Mouse (Mus musculus) cerebellum, adult 18-20 months (tissue): Measurements from ENCODE around the gene Atxn7l1.

Experiments used
- DNase-seq, 2 experiments: peaks; one replicate each; pipeline ENCODE4 v3.0.0; 2021

Gene Atxn7l1

DNA sequence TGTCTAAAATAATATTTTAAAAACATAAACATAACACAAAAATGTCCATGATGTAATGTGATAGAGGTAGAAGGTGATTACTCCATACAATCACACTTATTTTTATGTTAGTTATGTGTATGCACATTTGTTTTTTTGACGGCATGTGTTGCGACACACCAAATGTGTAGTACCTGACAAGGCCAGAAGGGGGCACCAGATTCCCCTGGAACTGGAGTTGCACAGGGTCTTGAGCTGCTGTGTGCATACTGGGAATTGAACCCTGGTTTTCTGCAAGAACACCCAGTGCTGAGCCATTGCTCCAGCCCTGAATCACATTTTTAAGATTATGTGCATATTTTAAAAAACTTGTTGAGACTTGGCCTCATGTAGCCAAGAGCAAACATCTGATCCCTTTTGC is 133.3 kb downstream of the Atxn7l1 start:
- DNase-seq = peak; percentile 63 to 65

DNA sequence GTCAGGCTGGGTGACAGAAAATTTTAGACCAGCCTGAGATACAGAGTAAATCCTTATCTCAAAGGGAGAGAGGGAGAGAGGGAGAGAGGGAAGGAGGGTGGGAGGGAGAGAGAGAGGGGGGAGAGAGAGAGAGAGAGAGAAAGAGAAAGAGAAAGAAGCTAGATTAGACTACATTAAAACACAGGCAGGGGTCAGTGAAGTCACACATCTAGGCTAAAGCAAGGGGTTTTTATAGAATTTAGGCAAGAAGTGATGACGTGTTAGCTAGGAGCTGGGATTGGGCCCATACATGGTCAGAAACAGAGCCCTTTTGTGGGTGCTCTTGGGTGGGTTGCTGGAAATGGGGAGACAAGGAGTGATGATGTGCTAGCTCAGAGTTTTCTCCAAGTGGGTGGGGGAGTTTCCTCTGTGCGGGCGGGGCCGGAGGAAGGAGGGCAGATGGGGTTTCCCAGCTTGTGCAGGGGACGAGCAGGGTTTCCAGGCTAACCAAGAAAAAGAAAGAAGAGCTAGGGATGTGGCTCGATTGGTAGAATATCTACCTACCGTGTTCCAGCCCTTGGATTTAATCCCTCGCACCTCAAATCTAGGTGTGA is 136.9 kb downstream of the Atxn7l1 start:
- no peak for DNase-seq

DNA sequence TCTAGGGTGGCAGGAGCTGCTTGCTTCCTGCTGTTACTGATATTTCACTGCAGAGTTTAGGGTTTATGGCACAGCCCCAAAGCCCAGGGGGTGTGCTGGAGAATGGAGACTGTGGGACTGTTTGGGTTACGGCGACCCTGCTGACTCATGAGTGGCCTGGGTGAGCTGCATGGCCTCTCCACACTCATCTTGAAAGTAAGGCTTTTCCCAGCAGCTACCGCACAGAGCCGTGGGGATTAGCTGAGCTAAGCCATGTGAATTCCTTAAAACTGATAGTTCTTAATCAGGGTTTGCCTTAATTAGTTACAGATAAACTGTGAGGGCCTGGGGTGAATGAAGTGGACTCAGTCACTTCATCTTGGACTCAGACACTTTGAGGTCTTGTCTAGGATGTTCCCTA is 137.9 kb downstream of the Atxn7l1 start:
- no peak for DNase-seq

DNA sequence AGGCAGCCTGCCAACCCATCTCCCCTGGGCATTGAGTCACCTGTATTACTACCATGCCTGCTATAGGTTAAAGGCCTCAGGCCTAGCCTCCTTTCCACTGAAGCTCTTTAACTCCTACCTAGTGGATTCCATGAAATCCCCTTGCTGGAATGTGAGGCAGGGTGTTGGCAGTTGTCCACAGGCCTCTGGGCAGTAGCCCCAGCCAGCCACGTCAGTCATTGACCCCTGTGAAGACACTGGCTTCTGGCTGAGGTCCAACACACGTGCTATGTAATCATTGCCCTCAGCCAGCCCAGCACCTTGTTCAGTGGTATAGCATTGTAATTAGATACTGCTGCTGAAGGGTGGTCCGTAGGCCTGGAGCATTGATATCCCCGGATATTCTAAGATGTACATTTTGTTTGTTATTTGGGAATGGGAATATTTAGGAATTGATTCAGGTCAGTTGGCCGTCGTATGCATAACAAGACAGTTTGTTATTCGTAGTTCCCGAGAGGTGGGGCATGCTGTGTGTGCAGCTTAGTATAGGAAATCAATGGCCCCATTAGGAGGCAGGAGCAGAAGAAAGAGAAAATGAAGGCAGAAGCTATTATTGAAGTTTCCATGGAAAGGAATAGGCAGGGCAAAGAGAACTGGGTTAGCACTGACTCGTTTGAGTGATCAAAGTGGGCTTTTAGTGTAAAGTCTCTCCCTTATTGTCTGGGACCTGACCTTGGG is 138.6 kb downstream of the Atxn7l1 start:
- DNase-seq = peak; percentile 9 to 21

DNA sequence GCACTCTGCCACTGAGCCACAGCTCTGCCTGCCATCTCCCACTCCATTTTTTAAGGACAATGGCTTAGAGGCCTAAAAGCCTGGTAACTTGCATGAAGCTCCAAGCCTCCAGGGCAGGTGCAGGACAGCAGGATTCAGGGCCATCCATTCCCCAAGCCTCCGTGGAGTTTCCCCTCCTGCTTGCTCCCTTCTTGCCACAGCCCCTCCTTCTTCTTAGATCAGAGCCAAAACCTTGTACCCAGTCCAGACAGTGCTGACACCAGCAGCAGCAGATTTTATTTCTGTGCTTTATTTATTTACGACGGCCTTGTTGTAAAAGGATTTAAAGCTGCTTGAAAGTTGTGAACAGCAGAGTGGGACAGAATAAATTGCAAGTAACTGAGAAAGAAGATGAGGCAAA is 140.2 kb downstream of the Atxn7l1 start:
- no peak for DNase-seq

DNA sequence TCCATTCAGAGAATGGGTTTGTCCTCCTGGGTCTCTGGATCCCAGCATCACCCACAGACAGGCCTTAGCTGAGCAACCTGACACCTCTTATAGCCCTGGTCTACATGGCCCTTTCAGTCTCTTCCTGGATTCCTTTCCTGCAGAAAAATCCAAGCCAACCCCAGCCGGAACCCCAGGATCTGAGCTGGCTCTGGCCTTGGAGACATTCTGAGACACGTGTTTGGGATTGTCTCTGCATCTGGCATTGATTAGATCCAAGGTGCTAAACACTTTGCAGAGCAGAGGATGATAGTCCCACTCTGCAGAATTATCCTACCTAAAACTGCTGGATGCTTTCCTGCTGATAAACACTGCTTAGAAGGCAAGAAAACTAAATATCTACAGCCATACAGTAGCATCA is 141.3 kb downstream of the Atxn7l1 start:
- DNase-seq = no peak

DNA sequence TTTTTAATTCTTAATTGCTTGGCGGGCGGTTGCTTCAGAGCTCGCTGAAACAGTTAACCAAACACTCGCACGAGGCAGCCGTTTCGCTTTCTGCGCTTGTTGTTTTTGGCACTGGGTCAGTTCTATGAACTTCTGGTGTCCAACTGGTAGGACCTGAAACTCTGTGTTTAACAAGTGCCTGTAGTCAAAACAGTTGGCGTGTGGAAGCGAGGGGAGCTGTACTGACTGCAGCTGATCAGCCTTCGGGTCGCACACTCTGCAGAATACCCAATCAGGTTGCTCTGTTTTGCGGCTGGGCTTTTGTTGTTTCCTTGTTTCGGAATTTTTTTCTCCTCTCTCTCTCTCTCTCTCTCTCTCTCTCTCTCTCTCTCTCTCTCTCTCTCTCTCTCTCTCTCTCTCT is 154.6 kb downstream of the Atxn7l1 start:
- peak; percentile 31 to 43 for DNase-seq

DNA sequence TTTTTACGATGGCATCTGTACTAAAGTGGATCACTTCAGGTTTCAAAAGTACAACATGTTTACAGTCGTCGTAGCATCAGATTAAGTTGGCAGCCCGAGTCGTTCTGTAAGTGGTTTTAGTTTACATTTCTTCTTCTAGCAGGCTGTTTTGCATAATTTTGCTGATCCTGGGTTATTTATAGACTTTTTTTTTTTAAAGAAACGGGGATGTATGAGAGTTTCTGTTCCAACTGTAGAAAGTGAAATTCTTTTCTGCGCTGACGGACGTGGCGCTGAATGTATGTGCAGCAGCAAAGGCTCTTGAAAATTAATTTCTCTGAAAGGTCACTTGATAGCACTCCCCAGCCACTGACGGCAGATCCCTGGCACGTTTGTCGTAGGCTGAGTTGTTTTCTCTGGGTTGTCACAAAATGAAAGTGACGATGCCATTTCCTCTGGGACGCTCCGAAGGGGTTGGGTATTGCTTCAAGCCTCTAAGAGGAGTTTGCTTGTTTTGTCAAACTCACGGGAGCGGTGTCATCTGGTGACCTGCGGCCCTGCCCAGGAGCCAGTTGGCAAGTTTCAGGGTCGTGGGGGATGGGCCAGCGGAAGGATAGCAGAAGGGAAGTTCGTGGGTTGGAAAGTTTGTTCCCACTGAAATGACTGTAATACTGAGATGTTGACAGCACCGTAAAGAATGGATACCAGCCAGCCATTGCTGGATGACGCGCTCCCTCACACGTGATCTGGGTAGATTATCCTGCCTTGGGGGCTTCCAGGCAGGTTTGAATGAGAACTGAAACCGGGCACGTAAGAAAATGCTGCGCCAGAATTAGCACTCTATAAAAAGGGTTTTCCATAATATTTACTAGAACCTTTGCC is 155.3 kb downstream of the Atxn7l1 start:
- peak; percentile 48 to 60 for DNase-seq

DNA sequence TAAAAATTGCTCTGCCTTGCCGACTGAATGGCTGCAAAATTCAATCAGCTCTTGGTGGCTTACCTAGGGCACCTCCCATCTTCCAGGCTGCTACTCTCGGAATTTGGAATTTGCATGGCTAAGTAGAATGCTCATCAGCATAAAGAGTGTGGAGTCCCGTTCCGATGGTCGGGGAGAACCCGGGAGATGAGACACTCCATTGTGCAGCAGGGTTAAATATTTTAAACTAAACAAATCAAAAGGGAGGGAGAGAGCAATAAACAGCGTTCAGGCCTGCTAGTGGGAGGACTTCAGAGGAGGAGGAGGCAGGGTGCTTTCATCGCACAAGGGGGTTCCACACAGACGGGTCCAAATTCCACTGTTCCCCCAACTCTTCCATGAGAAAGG is 155.9 kb downstream of the Atxn7l1 start:
- DNase-seq = no peak

DNA sequence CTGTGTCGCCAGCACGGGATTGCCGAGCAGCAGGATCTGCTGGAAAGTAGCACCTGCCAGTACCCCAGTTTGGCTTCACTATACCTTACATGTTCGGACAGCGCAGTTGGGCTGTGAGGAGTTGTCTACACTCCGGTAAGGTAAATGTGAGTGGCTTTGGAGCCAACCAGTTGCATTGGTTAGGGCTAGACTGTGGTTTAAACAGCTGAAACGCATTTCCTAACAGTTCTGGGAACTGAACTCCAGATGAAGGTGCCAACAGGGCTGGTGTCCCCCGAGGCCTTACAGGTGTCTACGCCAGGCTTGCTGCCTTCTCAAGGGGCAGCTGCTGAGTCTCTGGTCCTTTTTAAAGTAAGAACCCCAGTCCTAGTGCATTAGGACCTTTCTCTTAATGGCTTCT is 157.6 kb downstream of the Atxn7l1 start:
- DNase-seq = no peak

DNA sequence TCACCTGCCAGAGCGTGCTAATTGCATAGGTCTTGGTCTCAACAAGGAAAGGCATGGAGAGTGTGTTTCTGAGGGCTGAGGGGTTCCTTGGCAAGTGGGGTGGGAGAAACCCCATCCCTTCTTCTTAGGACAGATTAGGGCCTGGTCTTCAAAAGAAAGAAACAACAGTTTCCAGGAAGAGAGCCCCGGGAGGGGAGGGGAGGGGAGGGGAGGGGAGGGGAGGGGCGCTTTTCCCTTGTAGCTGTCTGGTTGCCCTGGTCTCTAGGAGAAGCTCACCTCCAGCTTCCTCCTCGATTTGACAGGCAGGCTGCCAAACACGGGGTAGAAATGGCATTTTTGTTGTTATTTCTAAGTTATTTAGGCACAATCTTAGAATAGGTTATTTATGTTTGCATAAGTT is 159.0 kb downstream of the Atxn7l1 start:
- DNase-seq = no peak

DNA sequence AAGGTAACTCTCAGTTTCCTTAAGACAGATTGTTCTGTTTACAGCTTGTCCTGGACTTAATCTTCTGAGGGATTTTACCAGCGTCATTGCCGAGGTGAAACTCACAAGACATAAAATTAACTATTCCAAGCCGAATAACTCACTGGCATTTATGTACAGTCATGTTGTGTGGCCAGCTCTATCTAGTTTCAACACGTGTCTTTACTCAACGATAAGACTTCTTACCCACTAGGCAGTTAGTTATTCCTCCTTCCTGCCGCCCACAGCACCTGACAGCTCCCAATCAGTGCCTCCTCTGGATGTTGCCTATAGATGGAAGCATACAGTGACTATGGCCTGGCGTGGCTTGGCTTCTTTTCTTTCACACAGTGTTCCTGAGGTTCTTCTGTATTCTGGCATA is 161.2 kb downstream of the Atxn7l1 start:
- no peak for DNase-seq

DNA sequence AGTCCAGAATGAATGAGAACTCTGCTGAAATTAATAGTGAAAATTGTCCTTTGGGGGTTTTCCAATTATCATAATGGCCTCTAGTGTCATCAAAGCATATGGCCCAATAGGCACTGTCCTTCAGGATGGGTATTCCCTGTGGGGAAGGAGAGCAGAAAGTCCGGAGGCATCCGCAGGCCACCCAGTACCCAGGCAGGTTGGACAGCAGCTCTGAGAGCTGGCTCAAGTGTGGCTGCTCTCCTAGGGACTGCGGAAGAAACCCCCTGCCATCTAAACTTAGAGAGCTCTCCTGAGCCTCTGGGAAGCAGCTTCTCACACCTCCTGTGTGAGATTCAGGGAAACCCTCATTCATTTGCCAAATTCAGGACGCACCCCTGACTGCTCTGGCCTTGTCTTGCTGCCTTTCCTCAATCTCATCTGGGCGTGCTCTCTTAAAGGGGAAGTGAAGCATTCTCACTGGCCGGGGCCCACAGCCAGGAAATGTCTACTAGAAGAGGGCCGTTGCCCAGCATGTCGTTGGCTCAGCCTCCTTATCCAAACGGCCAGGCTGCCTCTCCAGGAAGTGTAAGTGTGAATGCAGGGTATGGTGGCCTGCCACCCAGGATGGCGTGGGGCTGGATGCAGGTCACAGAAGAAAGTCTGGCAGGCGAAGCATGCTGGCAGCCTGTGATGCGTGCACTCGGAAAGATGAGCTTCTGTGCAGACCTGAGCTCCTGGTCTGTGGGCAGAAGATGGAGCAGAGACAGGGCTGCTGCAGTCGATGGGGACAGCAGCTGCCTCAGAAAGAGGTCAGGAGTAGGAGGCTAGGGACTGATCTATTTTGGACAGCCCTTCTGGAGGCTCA is 166.6 kb downstream of the Atxn7l1 start:
- peak; percentile 86 to 90 for DNase-seq

DNA sequence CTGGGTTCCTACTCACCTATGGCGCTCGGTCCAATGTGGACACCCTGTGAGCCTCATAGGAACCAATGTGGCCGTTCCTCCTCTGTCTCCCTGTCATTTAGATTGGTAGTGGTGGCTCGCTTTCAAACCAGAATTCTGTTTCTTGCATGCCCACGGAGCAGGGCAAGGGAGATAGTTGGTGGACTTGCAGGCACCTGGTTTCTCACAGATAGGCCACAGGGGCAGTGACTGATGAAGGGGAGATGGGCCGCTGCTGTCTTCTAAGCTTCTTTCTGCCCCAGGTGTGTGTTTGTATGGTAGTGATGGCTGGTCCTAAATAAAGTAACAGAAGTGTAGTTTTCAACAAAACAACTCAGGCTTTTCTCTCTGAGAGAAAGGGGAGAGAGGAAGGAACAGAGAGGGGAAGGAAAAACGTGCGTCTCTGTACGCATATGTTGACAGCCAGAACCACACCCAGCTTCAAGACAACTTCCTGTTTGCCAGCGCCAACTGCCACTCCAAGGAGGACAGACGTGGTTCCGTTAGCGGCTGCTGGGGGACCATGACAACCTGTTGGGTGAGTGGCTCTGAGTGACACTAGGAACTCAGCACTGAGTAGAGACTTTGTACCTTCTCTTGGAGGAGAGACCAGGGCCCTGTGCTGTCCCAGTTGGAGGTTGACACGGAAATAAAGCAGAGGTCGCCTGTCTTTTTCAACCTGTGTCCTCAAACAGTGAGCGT is 167.6 kb downstream of the Atxn7l1 start:
- DNase-seq = no peak

DNA sequence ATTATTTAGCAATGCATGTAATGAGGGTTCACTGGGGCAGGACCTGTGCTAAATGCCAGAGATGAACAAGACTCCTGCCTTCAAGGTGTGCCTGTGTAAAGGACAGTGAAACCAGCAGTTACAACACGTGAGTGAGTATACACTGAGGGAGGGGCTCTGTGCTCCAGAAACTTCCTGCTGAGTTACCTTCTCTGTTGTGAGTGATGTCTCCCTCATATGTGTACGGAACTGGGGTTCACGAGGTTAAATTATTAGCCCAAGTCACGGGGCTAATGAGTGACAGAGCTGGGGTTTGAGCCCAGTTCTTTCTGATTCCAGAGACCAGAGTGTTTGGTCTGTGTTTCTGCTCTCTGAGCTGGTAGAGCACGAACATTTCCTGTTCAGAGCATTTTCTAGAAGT is 168.3 kb downstream of the Atxn7l1 start:
- DNase-seq = no peak

DNA sequence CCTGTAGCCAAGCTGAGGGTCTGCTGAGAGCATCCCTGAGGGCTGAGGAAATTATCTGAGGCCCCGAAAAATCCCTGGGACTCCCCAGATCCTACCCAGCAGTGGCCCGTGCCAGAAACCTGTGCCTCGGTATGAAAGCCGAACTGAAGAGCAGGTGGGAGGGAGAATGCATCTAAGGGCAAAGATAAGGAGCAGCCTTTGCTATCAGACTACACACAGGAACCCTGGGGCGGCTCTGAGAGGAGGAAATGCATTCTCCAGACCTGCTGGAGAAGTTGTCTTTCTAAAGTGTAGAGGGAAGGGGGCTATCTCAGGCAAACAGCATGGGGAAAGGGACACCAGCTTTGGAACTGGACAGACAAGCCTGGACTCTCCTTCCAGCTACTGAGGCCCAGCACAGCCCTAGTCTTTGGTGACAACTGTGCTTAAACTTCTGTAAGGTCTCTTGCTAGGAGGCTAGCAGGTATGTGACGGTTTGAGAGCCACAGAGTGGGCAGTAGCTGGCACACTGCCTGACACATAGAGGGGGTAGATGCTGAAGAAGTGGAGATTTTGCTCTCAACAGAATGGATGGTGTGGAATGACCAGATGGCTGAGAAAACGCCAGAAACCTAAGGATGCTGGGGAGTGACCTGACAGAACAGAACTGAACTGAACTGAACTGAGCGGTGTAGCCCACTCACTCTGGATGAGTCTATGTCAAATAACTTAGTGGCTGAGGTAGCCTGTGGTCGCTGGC is 170.5 kb downstream of the Atxn7l1 start:
- no peak for DNase-seq

DNA sequence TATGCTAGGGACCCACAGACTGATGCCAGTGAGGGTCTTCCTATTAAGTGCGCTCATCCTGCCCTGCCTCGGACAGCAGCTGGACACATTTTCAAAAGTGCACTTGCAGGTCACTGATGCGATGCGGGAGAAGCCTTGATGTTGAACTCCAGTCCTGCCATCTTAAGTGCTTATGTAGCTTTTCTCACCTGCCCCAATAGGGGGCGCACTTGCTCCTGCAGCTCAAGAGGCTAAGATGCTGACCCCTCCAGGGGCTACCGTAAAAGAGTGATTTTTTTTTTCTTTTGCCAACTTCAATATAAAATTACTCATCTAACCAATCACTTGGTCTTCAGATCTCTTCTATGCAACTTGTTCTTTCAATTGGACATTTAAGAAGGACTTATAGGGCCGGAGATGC is 175.1 kb downstream of the Atxn7l1 start:
- DNase-seq = no peak

DNA sequence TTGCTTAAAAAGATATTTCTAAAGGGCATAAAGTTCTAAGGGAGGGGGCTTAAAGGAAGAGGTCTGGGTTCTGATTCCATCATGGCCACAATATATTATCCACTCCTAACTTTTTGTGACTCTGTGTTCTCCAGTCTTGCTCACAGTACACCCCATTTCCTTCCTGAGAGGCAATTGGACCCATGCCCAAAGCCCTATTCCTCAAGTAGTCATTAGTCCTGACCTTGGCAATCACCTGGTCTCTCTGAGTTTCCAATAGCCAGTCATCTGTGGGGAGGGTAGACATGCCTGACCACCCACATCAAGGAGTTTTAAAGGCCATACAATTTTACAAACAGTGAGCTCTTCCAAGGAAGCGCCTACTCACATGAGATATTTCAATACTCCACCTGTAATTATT is 176.3 kb downstream of the Atxn7l1 start:
- no peak for DNase-seq

DNA sequence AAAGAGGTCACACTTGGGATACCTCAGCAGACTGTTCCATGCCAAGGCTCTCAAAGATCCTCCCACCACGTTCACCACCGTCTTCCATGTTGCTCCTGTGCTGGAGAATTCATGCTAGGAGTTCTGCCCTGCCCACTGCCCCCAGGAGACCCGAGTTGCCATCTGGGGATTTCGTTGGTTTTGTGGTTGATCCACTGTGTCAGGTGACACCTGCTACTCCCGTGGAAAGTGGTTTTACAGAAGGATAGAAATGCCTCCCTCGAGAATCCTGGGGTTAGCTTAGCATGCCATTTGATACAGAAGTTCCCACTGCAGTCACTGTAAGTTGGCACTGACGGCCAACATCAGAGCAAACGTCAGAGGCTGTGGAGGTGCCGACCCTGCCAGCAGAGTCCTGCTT is 177.9 kb downstream of the Atxn7l1 start:
- DNase-seq = no peak

DNA sequence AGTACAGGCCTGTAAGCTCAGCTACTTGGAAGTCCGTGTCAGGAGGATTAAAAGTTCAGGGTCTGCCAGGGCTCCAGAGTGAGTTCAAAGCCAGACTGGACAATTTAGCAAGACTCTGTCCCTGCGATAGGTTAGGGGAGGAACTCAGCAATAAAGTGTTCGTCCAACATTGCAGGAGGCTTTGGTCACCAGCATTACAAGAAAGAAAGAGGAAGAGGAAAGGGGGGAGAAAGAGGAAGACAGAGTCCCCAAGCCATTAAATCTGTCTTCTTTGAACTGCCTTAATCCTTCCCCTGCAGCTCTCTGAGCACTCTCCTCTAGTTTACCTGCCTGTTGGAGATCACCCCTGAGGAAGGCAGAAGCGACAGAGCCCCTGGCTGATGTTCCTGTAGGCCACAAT is 184.6 kb downstream of the Atxn7l1 start:
- DNase-seq = no peak

DNA sequence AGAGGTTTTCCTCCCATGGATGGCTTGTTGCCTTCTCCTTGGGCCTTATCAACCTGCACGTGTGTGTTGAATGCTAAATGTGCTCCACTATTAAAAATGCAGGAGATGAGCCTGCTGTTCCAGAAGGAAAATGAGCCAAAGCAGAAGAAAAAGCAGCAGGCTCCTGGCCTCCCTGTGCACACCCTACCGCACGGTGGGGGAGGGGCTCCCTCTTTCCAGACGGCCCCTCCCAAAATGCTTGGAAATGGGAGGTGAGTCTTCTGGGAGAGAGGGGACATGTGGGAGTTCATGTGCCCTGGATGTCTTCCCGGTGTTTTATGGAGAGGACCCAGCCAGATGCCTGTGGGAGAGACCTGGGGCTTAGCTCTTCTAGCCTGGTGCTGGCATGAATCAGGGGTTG is 185.3 kb downstream of the Atxn7l1 start:
- DNase-seq = peak in 1 of 2 experiments; percentile 43

DNA sequence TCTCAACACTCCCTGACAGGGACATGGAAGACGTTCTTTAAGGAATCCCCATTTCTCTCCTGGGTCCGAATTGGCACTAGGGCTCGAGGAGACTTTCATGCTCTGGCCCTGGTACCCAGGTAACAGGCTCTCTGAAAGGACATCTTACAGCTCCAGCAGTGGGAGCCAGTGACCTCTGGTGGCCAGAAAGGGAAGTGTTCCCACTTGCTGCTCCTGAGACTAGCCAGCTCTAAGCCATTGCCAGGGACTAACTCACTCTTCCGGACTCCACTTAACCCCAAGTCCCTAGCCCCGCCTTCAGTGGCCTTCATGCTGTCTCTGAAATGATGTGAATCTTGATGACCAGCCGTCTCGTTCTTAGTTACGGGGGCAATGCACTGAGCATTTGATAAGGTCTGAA is 186.4 kb downstream of the Atxn7l1 start:
- DNase-seq = peak; percentile 90 to 92
